Mouse (Mus musculus) urinary bladder, postnatal 25 days (tissue): ENCODE results near the gene Pcolce2.
"Not testable (repeated sequence)": the region's sequence is repeated elsewhere in the genome, so short reads cannot be mapped to it uniquely, and the experiment has no call there.

Experiments used
- DNase-seq: peaks from one replicate; pipeline ENCODE4 v3.0.0; 2022; ENCODE audit warnings: low spot score

Gene Pcolce2

GRCm38 (mm10) chr9:95637271-95638181 lies at the start of gene Pcolce2:
TSS of gene Pcolce2 (plus strand) at chr9:95637601.
- DNase-seq: peak; percentile 15

- no peak for DNase-seq
These were observed 49.3 kb upstream of the Pcolce2 start for GRCm38 (mm10) chr9:95588070-95588469.

GRCm38 (mm10) chr9:95594291-95594690 lies 43.1 kb upstream of the Pcolce2 start:
- no peak for DNase-seq

- DNase-seq: no peak
These were observed 39.8 kb upstream of the Pcolce2 start for GRCm38 (mm10) chr9:95597466-95598178.

GRCm38 (mm10) chr9:95598179-95598721 lies 39.2 kb upstream of the Pcolce2 start:
- no peak for DNase-seq

- DNase-seq: no peak
These were observed 38.0 kb upstream of the Pcolce2 start for GRCm38 (mm10) chr9:95599399-95599798.

- DNase-seq: no peak
These were observed 34.6 kb upstream of the Pcolce2 start for GRCm38 (mm10) chr9:95602849-95603248.

GRCm38 (mm10) chr9:95603316-95603715 lies 34.1 kb upstream of the Pcolce2 start:
- DNase-seq: no peak

- DNase-seq: no peak
These were observed 30.2 kb upstream of the Pcolce2 start for GRCm38 (mm10) chr9:95607196-95607595.

GRCm38 (mm10) chr9:95612246-95612768 lies 25.1 kb upstream of the Pcolce2 start:
- no peak for DNase-seq

- no peak for DNase-seq
These were observed 23.8 kb upstream of the Pcolce2 start for GRCm38 (mm10) chr9:95613426-95614127.

GRCm38 (mm10) chr9:95614861-95615615 lies 22.4 kb upstream of the Pcolce2 start:
- DNase-seq: no peak

- no peak for DNase-seq
These were observed 21.4 kb upstream of the Pcolce2 start for GRCm38 (mm10) chr9:95615961-95616360.

- DNase-seq: no peak
These were observed 18.8 kb upstream of the Pcolce2 start for GRCm38 (mm10) chr9:95618572-95618971.

- DNase-seq: no peak
These were observed 13.3 kb upstream of the Pcolce2 start for GRCm38 (mm10) chr9:95624072-95624471.

- DNase-seq: no peak
These were observed 8.9 kb upstream of the Pcolce2 start for GRCm38 (mm10) chr9:95628439-95628948.

- not testable (repeated sequence) for DNase-seq
These were observed 7.8 kb upstream of the Pcolce2 start for GRCm38 (mm10) chr9:95629561-95629960.

- DNase-seq: no peak
These were observed 1.0 kb upstream of the Pcolce2 start for GRCm38 (mm10) chr9:95636395-95636794.

GRCm38 (mm10) chr9:95639919-95640318 lies 2.5 kb downstream of the Pcolce2 start:
- DNase-seq: no peak

- DNase-seq: no peak
These were observed 8.5 kb downstream of the Pcolce2 start for GRCm38 (mm10) chr9:95645926-95646325.

GRCm38 (mm10) chr9:95653363-95653762 lies 16.0 kb downstream of the Pcolce2 start:
- no peak for DNase-seq
